Mouse (Mus musculus): ENCODE measurements at regions not wholly inside any gene's neighbourhood (a gene's known extent, or its start where the extent isn't known, plus 50 kb on each side); places are given as distances from the start of the nearest gene placed in this dataset.

DNA sequence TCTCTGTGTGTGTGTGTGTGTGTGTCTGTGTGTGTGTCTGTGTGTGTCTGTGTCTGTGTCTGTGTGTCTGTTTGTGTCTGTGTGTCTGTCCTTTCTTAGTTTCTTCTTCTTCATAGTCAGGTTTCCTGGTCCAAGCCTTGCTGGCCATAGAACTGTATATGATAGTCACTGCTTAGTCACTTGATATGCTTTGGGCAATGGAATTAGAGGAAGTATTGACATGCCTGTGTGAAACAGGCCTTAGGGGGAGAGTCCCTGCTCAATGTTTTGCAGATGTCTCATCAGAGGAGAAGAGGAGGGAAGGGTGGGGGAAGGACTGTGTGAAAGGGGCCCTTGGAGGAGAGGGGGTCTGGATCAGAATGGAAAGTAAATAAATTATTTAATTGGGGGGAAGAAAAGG, 374.4 kb upstream of the Clnk start:
- TF ChIP-seq POLR2A (IDR thresholded peaks at IDR 0.05; ENCODE audit: low read depth, low read length), result no peak
- no peak for TF ChIP-seq CTCF (conservative IDR thresholded peaks at IDR 0.05; ENCODE audit: insufficient read depth, insufficient read length, low read depth, low read length)

Data from kidney, adult 2 months (tissue).